Mouse (Mus musculus): Measurements from ENCODE around the gene Med13l. TPM values are rescaled to one million over a fixed set of nuclear protein-coding genes. Genes with fewer than 3 reads are reported as not detected.

Gene Med13l
- total and polyA plus RNA-seq, 3 experiments, result 2.0 to 11.0 (median 10.1) TPM

DNA sequence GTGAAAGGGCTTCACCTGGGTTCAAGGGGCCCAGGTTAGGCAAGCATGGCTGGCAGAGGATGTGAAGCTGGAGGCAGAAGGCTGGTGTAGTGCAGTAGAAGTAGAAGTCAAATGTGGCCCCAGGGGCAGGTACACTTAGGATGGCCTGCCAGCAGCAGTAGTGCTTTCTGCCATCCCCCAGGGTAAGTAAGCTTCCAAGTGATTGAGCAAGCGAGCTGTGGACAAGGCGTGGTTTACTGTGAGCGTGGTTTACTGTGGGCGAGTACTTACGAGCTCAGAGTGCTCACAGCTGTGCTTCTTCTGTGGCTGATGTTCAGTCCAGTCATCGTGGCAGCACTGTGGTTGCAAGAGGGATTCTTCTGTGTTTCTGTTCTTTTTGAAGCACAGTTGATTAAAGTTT is 103.5 kb downstream of the Med13l start:
- no peak overlapping the region for H3K4me2 ChIP-seq (ENCODE audit: insufficient read depth, low read depth, poor library complexity, severe bottlenecking)
- peak; percentile 44 for DNase-seq (ENCODE audit: extremely low read depth)
- dilution Hi-C loops (cut with MboI; ENCODE audit: extremely low pct_ligation_motif_present, extremely low pct_unique_long_range_greater_than_20kb, low sequenced_read_pairs) (no loop called here), in situ Hi-C loops (cut with MboI; ENCODE audit: low pct_ligation_motif_present, low pct_unique_long_range_greater_than_20kb, low sequenced_read_pairs) (no loop called here)
- H3K36me3 ChIP-seq (replicated peaks in 1 of 2; ENCODE audit: control insufficient read depth in 1 of 2, insufficient read depth in 1 of 2, low read length in 1 of 2), result peaks cover 4 to 37% of the 10 kb centered on the region in 2 experiments
- H3K79me2 ChIP-seq (replicated peaks; ENCODE audit: control insufficient read depth, extremely low read depth, insufficient read depth, poor library complexity, severe bottlenecking), result peaks cover under 1% of the 10 kb centered on the region; the same call in 1 of the 2 replicates
- no peak overlapping the region for H3K4me3 ChIP-seq (replicated peaks in 1 of 3; ENCODE audit: low read depth in 2 of 3, low read length in 2 of 3, poor library complexity in 1 of 3)
- no peak for TF ChIP-seq CTCF (conservative IDR thresholded peaks at IDR 0.05 in 1 of 2, IDR thresholded peaks at IDR 0.05 in 1 of 2; ENCODE audit: low read depth in 2 of 2, low read length in 2 of 2)
- no peak for TF ChIP-seq NRF1 (IDR thresholded peaks at IDR 0.05; ENCODE audit: low read depth, low read length)
- no peak for TF ChIP-seq MYC (IDR thresholded peaks at IDR 0.05; ENCODE audit: low read depth, low read length)
- no peak for TF ChIP-seq SMC3 (IDR thresholded peaks at IDR 0.05; ENCODE audit: low read depth, low read length)
- no peak for TF ChIP-seq GABPA (IDR thresholded peaks at IDR 0.05; ENCODE audit: insufficient replicate concordance, low read depth, low read length)
- TF ChIP-seq TCF12 (IDR thresholded peaks at IDR 0.05; ENCODE audit: low read depth, low read length), result no peak
- no peak for TF ChIP-seq CHD2 (IDR thresholded peaks at IDR 0.05; ENCODE audit: low read length)
- no peak for TF ChIP-seq E2F4 (IDR thresholded peaks at IDR 0.05; ENCODE audit: insufficient replicate concordance, low read depth, low read length)
- TF ChIP-seq RCOR1 (conservative IDR thresholded peaks at IDR 0.05; ENCODE audit: low read depth, low read length), result no peak
- no peak for TF ChIP-seq PAX5 (IDR thresholded peaks at IDR 0.05; ENCODE audit: low read length)
- no peak for TF ChIP-seq MAX (IDR thresholded peaks at IDR 0.05; ENCODE audit: low read length)
- TF ChIP-seq SIN3A (IDR thresholded peaks at IDR 0.05; ENCODE audit: low read length), result no peak
- no peak for TF ChIP-seq ZMIZ1 (IDR thresholded peaks at IDR 0.05; ENCODE audit: low read depth, low read length)
- TF ChIP-seq POLR2AphosphoS2 (IDR thresholded peaks at IDR 0.05; ENCODE audit: low read depth, low read length), result no peak
- no peak for TF ChIP-seq HCFC1 (IDR thresholded peaks at IDR 0.05; ENCODE audit: low read depth, low read length)
- no peak for TF ChIP-seq ZKSCAN1 (IDR thresholded peaks at IDR 0.05; ENCODE audit: borderline replicate concordance, low read depth, low read length)
- no peak for TF ChIP-seq UBTF (IDR thresholded peaks at IDR 0.05; ENCODE audit: low read depth, low read length)
- TF ChIP-seq EP300 (IDR thresholded peaks at IDR 0.05; ENCODE audit: low read length), result no peak
- H3K9ac ChIP-seq (ENCODE audit: insufficient read depth, low read depth), result no peak overlapping the region
- no peak overlapping the region for H3K27ac ChIP-seq (ENCODE audit: insufficient read depth, low read depth)
- peaks cover 4% of the 10 kb centered on the region for H3K9me3 ChIP-seq (replicated peaks; ENCODE audit: low read length)
- no peaks in the 10 kb centered on the region for H3K27me3 ChIP-seq (replicated peaks)
- H3K4me1 ChIP-seq (ENCODE audit: control insufficient read depth in 1 of 2, insufficient read depth in 2 of 2), result peaks cover 6 to 60% of the 10 kb centered on the region in 2 experiments; a peak in 3 of 4 replicates

GRCm38 (mm10) chr5:118665023-118665422 is 104.5 kb downstream of the Med13l start:
- in situ Hi-C loops (cut with MboI; ENCODE audit: low pct_ligation_motif_present, low pct_unique_long_range_greater_than_20kb, low sequenced_read_pairs) (no loop called here), dilution Hi-C loops (cut with MboI; ENCODE audit: extremely low pct_ligation_motif_present, extremely low pct_unique_long_range_greater_than_20kb, low sequenced_read_pairs) (no loop called here)
- DNase-seq (ENCODE audit: extremely low read depth), result no peak

More at GRCm38 (mm10) chr5:118665023-118665422, 104.5 kb downstream of the Med13l start:
- H3K4me3 ChIP-seq (replicated peaks in 1 of 3; ENCODE audit: low read depth in 2 of 3, low read length in 2 of 3, poor library complexity in 1 of 3), result no peak overlapping the region
- H3K27ac ChIP-seq (ENCODE audit: insufficient read depth, low read depth), result no peak overlapping the region
- no peaks in the 10 kb centered on the region; the same call in 1 of the 2 replicates for H3K79me2 ChIP-seq (replicated peaks; ENCODE audit: control insufficient read depth, extremely low read depth, insufficient read depth, poor library complexity, severe bottlenecking)
- no peak overlapping the region for H3K9ac ChIP-seq (ENCODE audit: insufficient read depth, low read depth)
- H3K27me3 ChIP-seq (replicated peaks), result no peaks in the 10 kb centered on the region
- H3K9me3 ChIP-seq (replicated peaks; ENCODE audit: low read length), result peaks cover 4% of the 10 kb centered on the region
- peaks cover 4 to 33% of the 10 kb centered on the region in 2 experiments for H3K36me3 ChIP-seq (replicated peaks in 1 of 2; ENCODE audit: control insufficient read depth in 1 of 2, insufficient read depth in 1 of 2, low read length in 1 of 2)
- H3K4me2 ChIP-seq (ENCODE audit: insufficient read depth, low read depth, poor library complexity, severe bottlenecking), result no peak overlapping the region
- H3K4me1 ChIP-seq (ENCODE audit: control insufficient read depth in 1 of 2, insufficient read depth in 2 of 2), result peaks cover 6 to 64% of the 10 kb centered on the region in 2 experiments; a peak in 3 of 4 replicates
- TF ChIP-seq TCF12 (IDR thresholded peaks at IDR 0.05; ENCODE audit: low read depth, low read length) (no peak), KAT2A (IDR thresholded peaks at IDR 0.05; ENCODE audit: insufficient replicate concordance, low read length) (no peak), USF1 (IDR thresholded peaks at IDR 0.05; ENCODE audit: low read depth, low read length) (no peak), SIN3A (IDR thresholded peaks at IDR 0.05; ENCODE audit: low read length) (no peak), CHD1 (IDR thresholded peaks at IDR 0.05; ENCODE audit: low read depth, low read length) (no peak)
